Mouse (Mus musculus): ENCODE data around the gene Nmral1.

DNA sequence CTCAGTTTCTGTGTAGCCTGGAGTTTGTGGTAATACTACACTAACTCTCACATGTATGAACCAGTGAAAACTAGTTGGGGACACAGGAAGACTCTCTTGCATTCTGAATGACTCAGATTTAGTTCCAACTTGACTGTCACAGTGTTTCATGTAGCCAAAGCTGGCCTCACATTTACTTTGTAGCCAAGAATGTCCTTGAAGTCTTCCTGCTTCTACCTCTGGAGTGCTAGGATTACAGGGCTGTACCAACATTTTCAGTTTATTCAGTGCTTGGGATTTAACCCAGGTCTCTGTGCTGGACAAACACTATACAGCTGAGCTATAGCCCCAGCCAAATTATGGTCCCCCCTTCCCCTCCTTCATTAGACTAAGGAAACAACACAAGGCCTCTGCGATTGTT, 23.0 kb upstream of the Nmral1 start:
- TF ChIP-seq GATA1 (IDR thresholded peaks at IDR 0.05; ENCODE audit: borderline replicate concordance, low read length) (no peak), CTCF (IDR thresholded peaks at IDR 0.05; ENCODE audit: low read depth, low read length) (no peak), TAL1 (conservative IDR thresholded peaks at IDR 0.05; ENCODE audit: low read depth, low read length) (no peak)

All from G1E (cell line).